Mouse (Mus musculus): Measurements from ENCODE around the gene Polg2.
A peak's percentile ranks its signal among the peaks of the same experiment; 100 is the strongest.
"Not testable (repeated sequence)": the region's sequence is repeated elsewhere in the genome, so short reads cannot be mapped to it uniquely, and the experiment has no call there.

The Polg2 gene

GRCm38 (mm10) chr11:106762139-106762799 lies 17.1 kb downstream of the Polg2 start:
- DNase-seq (ENCODE audit: low read depth, low spot score), result peak; percentile 52

- no peak for DNase-seq (ENCODE audit: low read depth, low spot score)
Observed at GRCm38 (mm10) chr11:106760511-106760910, 18.8 kb downstream of the Polg2 start.

GRCm38 (mm10) chr11:106759028-106759427 lies 20.3 kb downstream of the Polg2 start:
- DNase-seq (ENCODE audit: low read depth, low spot score), result no peak

- no peak for DNase-seq (ENCODE audit: low read depth, low spot score)
Observed at GRCm38 (mm10) chr11:106755583-106755982, 23.8 kb downstream of the Polg2 start.

- DNase-seq (ENCODE audit: low read depth, low spot score), result no peak
Observed at GRCm38 (mm10) chr11:106753314-106753713, 26.0 kb downstream of the Polg2 start.

GRCm38 (mm10) chr11:106752103-106752502 lies 27.2 kb downstream of the Polg2 start:
- peak; percentile 39 for DNase-seq (ENCODE audit: low read depth, low spot score)

GRCm38 (mm10) chr11:106751039-106752018 lies 28.0 kb downstream of the Polg2 start, which contains the start of gene Milr1:
Milr1 (plus strand) TSS chr11:106751226.
- DNase-seq (ENCODE audit: low read depth, low spot score), result no peak

- no peak for DNase-seq (ENCODE audit: low read depth, low spot score)
Observed at GRCm38 (mm10) chr11:106750121-106750751, 29.1 kb downstream of the Polg2 start, which contains the start of gene Pecam1. Pecam1 (minus strand) TSS chr11:106750628.

GRCm38 (mm10) chr11:106749557-106750120 lies 29.7 kb downstream of the Polg2 start:
- not testable (repeated sequence) for DNase-seq (ENCODE audit: low read depth, low spot score)

- no peak for DNase-seq (ENCODE audit: low read depth, low spot score)
Observed at GRCm38 (mm10) chr11:106744949-106745348, 34.4 kb downstream of the Polg2 start.

- no peak for DNase-seq (ENCODE audit: low read depth, low spot score)
Observed at GRCm38 (mm10) chr11:106742388-106742841, 36.9 kb downstream of the Polg2 start.

GRCm38 (mm10) chr11:106741826-106742225 lies 37.5 kb downstream of the Polg2 start:
- no peak for DNase-seq (ENCODE audit: low read depth, low spot score)

GRCm38 (mm10) chr11:106741232-106741631 lies 38.1 kb downstream of the Polg2 start:
- DNase-seq (ENCODE audit: low read depth, low spot score), result no peak

- DNase-seq (ENCODE audit: low read depth, low spot score), result not testable (repeated sequence)
Observed at GRCm38 (mm10) chr11:106740724-106741123, 38.6 kb downstream of the Polg2 start.

GRCm38 (mm10) chr11:106739116-106739515 lies 40.2 kb downstream of the Polg2 start:
- no peak for DNase-seq (ENCODE audit: low read depth, low spot score)

GRCm38 (mm10) chr11:106737178-106737621 lies 42.1 kb downstream of the Polg2 start:
- DNase-seq (ENCODE audit: low read depth, low spot score), result peak; percentile 32

GRCm38 (mm10) chr11:106736614-106737013 lies 42.7 kb downstream of the Polg2 start:
- DNase-seq (ENCODE audit: low read depth, low spot score), result no peak

GRCm38 (mm10) chr11:106730714-106731113 lies 48.6 kb downstream of the Polg2 start:
- no peak for DNase-seq (ENCODE audit: low read depth, low spot score)

- no peak for DNase-seq (ENCODE audit: low read depth, low spot score)
Observed at GRCm38 (mm10) chr11:106729656-106730055, 49.7 kb downstream of the Polg2 start.

GRCm38 (mm10) chr11:106728402-106729366 lies 50.7 kb downstream of the Polg2 start:
- no peak for DNase-seq (ENCODE audit: low read depth, low spot score)
